Mouse (Mus musculus) cerebellum, adult 18-20 months (tissue): ENCODE measurements around the gene Rab42.

Experiments used
- DNase-seq, 2 experiments: peaks; one replicate each; pipeline ENCODE4 v3.0.0; 2021

Rab42 gene

GRCm38 (mm10) chr4:132302939-132303479 lies at the start of gene Rab42:
Gene Rab42, minus strand, starts transcription at chr4:132303385.
- peak; percentile 35 to 40 for DNase-seq

- DNase-seq, result peak in 1 of 2 experiments; percentile 22
Measured at GRCm38 (mm10) chr4:132352739-132353138, 49.6 kb upstream of the Rab42 start.

GRCm38 (mm10) chr4:132351401-132351800 lies 48.2 kb upstream of the Rab42 start:
- DNase-seq, result no peak

GRCm38 (mm10) chr4:132350854-132351253 lies 47.7 kb upstream of the Rab42 start:
- no peak for DNase-seq

GRCm38 (mm10) chr4:132350123-132350740 lies 47.0 kb upstream of the Rab42 start:
- no peak for DNase-seq

GRCm38 (mm10) chr4:132349495-132350122 lies 46.4 kb upstream of the Rab42 start:
- no peak for DNase-seq

- DNase-seq, result no peak
Measured at GRCm38 (mm10) chr4:132346661-132347060, 43.5 kb upstream of the Rab42 start.

- no peak for DNase-seq
Measured at GRCm38 (mm10) chr4:132346261-132346660, 43.1 kb upstream of the Rab42 start.

- no peak for DNase-seq
Measured at GRCm38 (mm10) chr4:132345843-132346212, 42.6 kb upstream of the Rab42 start.

GRCm38 (mm10) chr4:132345135-132345842 lies 42.1 kb upstream of the Rab42 start:
- peak; percentile 94 to 99 for DNase-seq

- no peak for DNase-seq
Measured at GRCm38 (mm10) chr4:132344403-132345134, 41.4 kb upstream of the Rab42 start.

GRCm38 (mm10) chr4:132341451-132341850 lies 38.3 kb upstream of the Rab42 start:
- no peak for DNase-seq

GRCm38 (mm10) chr4:132338943-132339342 lies 35.8 kb upstream of the Rab42 start:
- DNase-seq, result no peak

GRCm38 (mm10) chr4:132332880-132333279 lies 29.7 kb upstream of the Rab42 start:
- DNase-seq, result no peak

GRCm38 (mm10) chr4:132331960-132332359 lies 28.8 kb upstream of the Rab42 start:
- DNase-seq, result no peak

- no peak for DNase-seq
Measured at GRCm38 (mm10) chr4:132329835-132330354, 26.7 kb upstream of the Rab42 start.

GRCm38 (mm10) chr4:132329115-132329834 lies 26.1 kb upstream of the Rab42 start, which contains the start of gene Trnau1ap:
Gene Trnau1ap, minus strand, starts transcription at chr4:132329538.
- DNase-seq, result peak; percentile 88 to 91

- no peak for DNase-seq
Measured at GRCm38 (mm10) chr4:132328391-132328982, 25.3 kb upstream of the Rab42 start.

GRCm38 (mm10) chr4:132326481-132326880 lies 23.3 kb upstream of the Rab42 start:
- DNase-seq, result no peak

GRCm38 (mm10) chr4:132315711-132316110 lies 12.5 kb upstream of the Rab42 start:
- no peak for DNase-seq

- no peak for DNase-seq
Measured at GRCm38 (mm10) chr4:132312627-132313026, 9.4 kb upstream of the Rab42 start.

- DNase-seq, result no peak
Measured at GRCm38 (mm10) chr4:132311801-132312200, 8.6 kb upstream of the Rab42 start.
